Mouse (Mus musculus): ENCODE measurements at regions not wholly inside any gene's neighbourhood (a gene's known extent, or its start where the extent isn't known, plus 50 kb on each side); places are given as distances from the start of the nearest gene placed in this dataset.
A peak's percentile ranks its signal among the peaks of the same experiment; 100 is the strongest.

DNA sequence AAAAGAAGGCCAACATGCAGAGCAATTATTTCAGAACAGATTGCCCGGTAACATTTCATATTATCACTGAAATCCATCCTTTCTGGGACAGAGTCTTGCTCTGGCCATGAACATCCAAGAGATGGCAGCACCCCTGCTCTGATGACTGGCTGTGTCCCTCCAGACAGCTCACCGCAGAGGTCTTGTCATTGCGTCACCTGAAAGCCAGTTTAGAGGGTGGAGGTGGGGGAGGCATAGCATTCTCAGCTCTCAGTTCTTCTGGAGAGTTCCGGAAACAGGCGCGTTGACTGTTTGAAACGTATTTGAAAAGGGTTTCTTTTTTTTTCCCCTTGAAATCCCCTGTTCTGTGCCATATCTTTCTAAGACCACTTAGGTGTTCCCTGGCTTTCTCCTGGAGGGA, 145.7 kb upstream of the Pgrmc2 start:
- Histone ChIP-seq H3K9ac (ENCODE audit: insufficient read depth, low read depth) (no peak overlapping the region), H3K9me3 (replicated peaks; ENCODE audit: low read length) (no peaks in the 10 kb centered on the region), H3K4me1 (ENCODE audit: control insufficient read depth in 1 of 2, insufficient read depth in 2 of 2) (peaks cover 8 to 14% of the 10 kb centered on the region in 2 experiments), H3K27ac (ENCODE audit: insufficient read depth, low read depth) (no peak overlapping the region), H3K36me3 (replicated peaks in 1 of 2; ENCODE audit: control insufficient read depth in 1 of 2, insufficient read depth in 1 of 2, low read length in 1 of 2) (no peaks in the 10 kb centered on the region), H3K4me3 (replicated peaks in 1 of 3; ENCODE audit: low read depth in 2 of 3, low read length in 2 of 3, poor library complexity in 1 of 3) (no peak overlapping the region), H3K79me2 (replicated peaks; ENCODE audit: control insufficient read depth, extremely low read depth, insufficient read depth, poor library complexity, severe bottlenecking) (no peaks in the 10 kb centered on the region), H3K4me2 (ENCODE audit: insufficient read depth, low read depth, poor library complexity, severe bottlenecking) (peak overlapping the region; percentile 75), H3K27me3 (replicated peaks) (no peaks in the 10 kb centered on the region)
- peak; percentile 67 for TF ChIP-seq CHD2 (IDR thresholded peaks at IDR 0.05; ENCODE audit: low read length)
- TF ChIP-seq CHD1 (IDR thresholded peaks at IDR 0.05; ENCODE audit: low read depth, low read length), result no peak
- 0 out of 2 replicates have a peak, but pooled peaks have one; percentile 48 for TF ChIP-seq NELFE (IDR thresholded peaks at IDR 0.05; ENCODE audit: low read depth, low read length)
- no peak for TF ChIP-seq GABPA (IDR thresholded peaks at IDR 0.05; ENCODE audit: insufficient replicate concordance, low read depth, low read length)
- peak; percentile 40; the same call in 1 of the 2 replicates for TF ChIP-seq MXI1 (IDR thresholded peaks at IDR 0.05; ENCODE audit: low read depth, low read length)
- no peak for TF ChIP-seq POLR2A (IDR thresholded peaks at IDR 0.05; ENCODE audit: low read depth, low read length)
- TF ChIP-seq JUND (conservative IDR thresholded peaks at IDR 0.05; ENCODE audit: low read depth, low read length), result peak; percentile 61; the same call in 1 of the 2 replicates
- TF ChIP-seq SIN3A (IDR thresholded peaks at IDR 0.05; ENCODE audit: low read length), result peak; percentile 76; the same call in 1 of the 2 replicates
- TF ChIP-seq ZMIZ1 (IDR thresholded peaks at IDR 0.05; ENCODE audit: low read depth, low read length), result 0 out of 2 replicates have a peak, but pooled peaks have one; percentile 26
- TF ChIP-seq ELF1 (IDR thresholded peaks at IDR 0.05; ENCODE audit: low read depth, low read length), result peak; percentile 72
- no peak for TF ChIP-seq USF2 (conservative IDR thresholded peaks at IDR 0.05; ENCODE audit: low read depth, low read length)
- 0 out of 2 replicates have a peak, but pooled peaks have one; percentile 12 for TF ChIP-seq KAT2A (IDR thresholded peaks at IDR 0.05; ENCODE audit: insufficient replicate concordance, low read length)
- TF ChIP-seq MAX (IDR thresholded peaks at IDR 0.05; ENCODE audit: low read length), result no peak; the same call in 1 of the 2 replicates
- peak; percentile 26; the same call in 1 of the 2 replicates for TF ChIP-seq ZC3H11A (IDR thresholded peaks at IDR 0.05; ENCODE audit: low read depth, low read length)
- peak; percentile 73 for TF ChIP-seq ZNF384 (IDR thresholded peaks at IDR 0.05; ENCODE audit: low read depth, low read length)
- peak; percentile 49 for TF ChIP-seq HCFC1 (IDR thresholded peaks at IDR 0.05; ENCODE audit: low read depth, low read length)
- TF ChIP-seq POLR2AphosphoS2 (IDR thresholded peaks at IDR 0.05; ENCODE audit: low read depth, low read length), result no peak
- TF ChIP-seq PAX5 (IDR thresholded peaks at IDR 0.05; ENCODE audit: low read length), result no peak
- no peak for TF ChIP-seq MAFK (IDR thresholded peaks at IDR 0.05; ENCODE audit: insufficient replicate concordance, low read length)
- peak; percentile 73 for TF ChIP-seq ETS1 (conservative IDR thresholded peaks at IDR 0.05; ENCODE audit: low read depth, low read length)
- peak; percentile 69; the same call in 1 of the 2 replicates for TF ChIP-seq MAZ (IDR thresholded peaks at IDR 0.05; ENCODE audit: low read depth, low read length)
- TF ChIP-seq TBP (conservative IDR thresholded peaks at IDR 0.05; ENCODE audit: low read depth, low read length), result no peak
- TF ChIP-seq JUN (IDR thresholded peaks at IDR 0.05; ENCODE audit: insufficient read depth, low read depth, low read length), result peak; percentile 52
- peak; percentile 70 for TF ChIP-seq IRF4 (IDR thresholded peaks at IDR 0.05; ENCODE audit: low read depth, low read length)
- peak; percentile 44 for TF ChIP-seq BHLHE40 (IDR thresholded peaks at IDR 0.05; ENCODE audit: low read depth, low read length)
- TF ChIP-seq MYC (IDR thresholded peaks at IDR 0.05; ENCODE audit: low read depth, low read length), result peak; percentile 45; the same call in 1 of the 2 replicates
- peak; percentile 43; the same call in 1 of the 2 replicates for TF ChIP-seq MEF2A (IDR thresholded peaks at IDR 0.05; ENCODE audit: borderline replicate concordance, low read depth, low read length)
- TF ChIP-seq CTCF (conservative IDR thresholded peaks at IDR 0.05 in 1 of 2, IDR thresholded peaks at IDR 0.05 in 1 of 2; ENCODE audit: low read depth in 2 of 2, low read length in 2 of 2), result peak in 1 of 2 experiments; percentile 77; a peak in 2 of 4 replicates
- no peak for TF ChIP-seq E2F4 (IDR thresholded peaks at IDR 0.05; ENCODE audit: insufficient replicate concordance, low read depth, low read length)
- 0 out of 2 replicates have a peak, but pooled peaks have one; percentile 17 for TF ChIP-seq NRF1 (IDR thresholded peaks at IDR 0.05; ENCODE audit: low read depth, low read length)
- no peak for TF ChIP-seq USF1 (IDR thresholded peaks at IDR 0.05; ENCODE audit: low read depth, low read length)
- peak; percentile 77 for TF ChIP-seq SMC3 (IDR thresholded peaks at IDR 0.05; ENCODE audit: low read depth, low read length)
- no peak for TF ChIP-seq UBTF (IDR thresholded peaks at IDR 0.05; ENCODE audit: low read depth, low read length)
- peak; percentile 79 for TF ChIP-seq RAD21 (IDR thresholded peaks at IDR 0.05; ENCODE audit: low read depth, low read length)
- TF ChIP-seq ZKSCAN1 (IDR thresholded peaks at IDR 0.05; ENCODE audit: borderline replicate concordance, low read depth, low read length), result no peak
- TF ChIP-seq EP300 (IDR thresholded peaks at IDR 0.05; ENCODE audit: low read length), result peak; percentile 63
- peak; percentile 36; the same call in 1 of the 2 replicates for TF ChIP-seq RCOR1 (conservative IDR thresholded peaks at IDR 0.05; ENCODE audit: low read depth, low read length)
- TF ChIP-seq TCF12 (IDR thresholded peaks at IDR 0.05; ENCODE audit: low read depth, low read length), result 0 out of 2 replicates have a peak, but pooled peaks have one; percentile 34
- in situ Hi-C loops (cut with MboI; ENCODE audit: low pct_ligation_motif_present, low pct_unique_long_range_greater_than_20kb, low sequenced_read_pairs) (no loop called here), dilution Hi-C loops (cut with MboI; ENCODE audit: extremely low pct_ligation_motif_present, extremely low pct_unique_long_range_greater_than_20kb, low sequenced_read_pairs) (no loop called here)
- DNase-seq (ENCODE audit: extremely low read depth), result peak; percentile 84

All from CH12.LX (cell line).